Mouse (Mus musculus): ENCODE measurements around the gene Irs1. TPM values are rescaled to one million over a fixed set of nuclear protein-coding genes. Genes with fewer than 3 reads are reported as not detected.

Irs1 gene
- polyA plus RNA-seq, 1 experiment: 1.1 TPM

DNA sequence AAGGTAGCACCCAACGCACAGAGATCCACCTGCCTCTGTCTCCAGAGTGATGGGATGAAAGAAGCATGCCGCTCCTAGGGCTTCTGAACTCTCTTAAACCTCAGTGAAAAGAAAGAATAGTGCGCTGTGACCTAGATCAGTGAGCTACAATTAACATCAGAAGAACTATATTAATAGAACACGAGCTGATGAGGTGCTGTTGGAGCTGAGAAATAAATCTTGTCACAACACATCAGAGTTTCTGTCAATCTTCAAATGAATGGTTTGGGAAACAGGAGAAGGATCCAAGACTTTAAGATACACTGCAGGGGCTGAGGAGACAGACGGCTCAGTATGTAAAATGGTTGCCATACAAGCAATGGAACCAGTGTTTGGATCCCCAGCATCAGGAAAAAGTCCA lies 19.0 kb downstream of the Irs1 start:
- Histone ChIP-seq H3K36me3 (ENCODE audit: control insufficient read depth, insufficient read depth, low read length) (no peaks in the 10 kb centered on the region), H3K4me3 (ENCODE audit: low read depth, low read length) (no peak overlapping the region), H3K4me1 (ENCODE audit: control insufficient read depth, insufficient read depth, insufficient read length, low read length) (no peaks in the 10 kb centered on the region), H3K27ac (ENCODE audit: insufficient read depth, low read depth, low read length) (no peak overlapping the region), H3K27me3 (ENCODE audit: control insufficient read depth, insufficient read depth, low read length) (no peaks in the 10 kb centered on the region)
- 84% methylated on average over 5 of the region's 5 CpGs for WGBS
- TF ChIP-seq CTCF (IDR thresholded peaks at IDR 0.05; ENCODE audit: extremely low read depth, insufficient read length, insufficient replicate concordance, low read depth, low read length) (no peak), POLR2A (IDR thresholded peaks at IDR 0.05; ENCODE audit: low read depth, low read length) (no peak)

DNA sequence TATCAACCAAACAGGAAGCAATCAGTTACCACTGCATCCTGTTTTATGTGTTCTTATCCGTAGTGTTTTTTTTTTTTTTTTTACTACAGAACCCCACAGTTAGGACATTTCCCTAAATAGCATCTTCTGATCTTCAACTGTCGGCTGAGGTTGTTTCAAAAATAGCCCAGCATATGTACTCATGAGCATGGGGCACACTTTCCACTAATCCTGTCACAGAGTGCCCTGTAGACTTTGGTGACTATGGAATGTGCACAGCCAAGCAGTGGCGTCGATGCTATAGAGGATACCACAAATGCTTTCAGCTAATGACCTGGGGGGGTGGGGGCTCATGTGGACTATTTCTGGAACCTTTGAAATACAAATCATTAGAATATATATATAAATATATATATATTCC lies 23.7 kb downstream of the Irs1 start:
- Histone ChIP-seq H3K27me3 (ENCODE audit: control insufficient read depth, insufficient read depth, low read length) (no peaks in the 10 kb centered on the region), H3K4me3 (ENCODE audit: low read depth, low read length) (no peak overlapping the region), H3K36me3 (ENCODE audit: control insufficient read depth, insufficient read depth, low read length) (no peaks in the 10 kb centered on the region), H3K4me1 (ENCODE audit: control insufficient read depth, insufficient read depth, insufficient read length, low read length) (no peaks in the 10 kb centered on the region), H3K27ac (ENCODE audit: insufficient read depth, low read depth, low read length) (no peak overlapping the region)
- TF ChIP-seq POLR2A (IDR thresholded peaks at IDR 0.05; ENCODE audit: low read depth, low read length) (no peak), CTCF (IDR thresholded peaks at IDR 0.05; ENCODE audit: extremely low read depth, insufficient read length, insufficient replicate concordance, low read depth, low read length) (no peak)
- 67% methylated on average over 4 of the region's 4 CpGs for WGBS

DNA sequence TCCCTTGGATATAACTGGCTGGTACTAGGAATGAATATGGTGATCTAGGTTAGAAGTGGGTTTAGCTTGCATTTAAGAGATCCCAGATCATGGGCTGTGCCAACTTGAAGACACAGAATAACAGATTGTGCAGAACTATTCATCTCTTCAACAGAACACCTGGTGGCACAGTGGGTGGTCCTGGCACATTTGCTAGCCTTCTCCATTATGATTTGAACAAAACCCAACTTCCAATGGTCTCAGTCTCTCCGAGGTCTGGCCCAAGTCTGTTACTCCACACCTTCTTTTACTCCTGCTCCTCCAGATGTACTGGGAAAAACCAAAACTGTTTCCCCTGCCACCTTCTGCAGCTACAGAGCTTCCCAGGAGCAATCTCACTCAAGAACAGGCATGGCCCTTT lies 28.9 kb downstream of the Irs1 start:
- no peaks in the 10 kb centered on the region for H3K4me1 ChIP-seq (ENCODE audit: control insufficient read depth, insufficient read depth, insufficient read length, low read length)
- no peak overlapping the region for H3K27ac ChIP-seq (ENCODE audit: insufficient read depth, low read depth, low read length)
- H3K4me3 ChIP-seq (ENCODE audit: low read depth, low read length): no peak overlapping the region
- H3K27me3 ChIP-seq (ENCODE audit: control insufficient read depth, insufficient read depth, low read length): no peaks in the 10 kb centered on the region
- H3K36me3 ChIP-seq (ENCODE audit: control insufficient read depth, insufficient read depth, low read length): no peaks in the 10 kb centered on the region
- WGBS: 95% methylated on average over 1 of the region's 1 CpGs
- TF ChIP-seq CTCF (IDR thresholded peaks at IDR 0.05; ENCODE audit: extremely low read depth, insufficient read length, insufficient replicate concordance, low read depth, low read length): no peak
- no peak for TF ChIP-seq POLR2A (IDR thresholded peaks at IDR 0.05; ENCODE audit: low read depth, low read length)

DNA sequence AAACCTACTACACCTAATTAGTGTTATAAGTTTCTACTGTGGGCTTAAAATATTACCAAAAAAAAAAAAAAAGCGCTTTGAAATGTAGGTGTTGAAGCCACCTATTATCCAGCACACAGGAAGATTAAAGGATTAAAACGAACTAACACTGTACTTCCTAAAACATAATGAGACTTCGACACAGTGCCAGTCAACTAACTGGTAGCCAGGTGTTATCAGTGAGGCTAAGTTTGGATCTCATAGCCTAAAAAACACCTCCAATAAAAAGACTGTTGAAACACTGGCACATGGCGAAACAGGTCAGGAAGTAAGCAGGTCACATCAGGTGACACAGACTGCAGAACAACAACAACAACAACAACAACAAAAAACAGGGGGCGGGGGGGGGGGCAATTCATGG lies 29.6 kb downstream of the Irs1 start:
- WGBS: 77% methylated on average over 5 of the region's 5 CpGs
- TF ChIP-seq CTCF (IDR thresholded peaks at IDR 0.05; ENCODE audit: extremely low read depth, insufficient read length, insufficient replicate concordance, low read depth, low read length) (no peak), POLR2A (IDR thresholded peaks at IDR 0.05; ENCODE audit: low read depth, low read length) (no peak)

DNA sequence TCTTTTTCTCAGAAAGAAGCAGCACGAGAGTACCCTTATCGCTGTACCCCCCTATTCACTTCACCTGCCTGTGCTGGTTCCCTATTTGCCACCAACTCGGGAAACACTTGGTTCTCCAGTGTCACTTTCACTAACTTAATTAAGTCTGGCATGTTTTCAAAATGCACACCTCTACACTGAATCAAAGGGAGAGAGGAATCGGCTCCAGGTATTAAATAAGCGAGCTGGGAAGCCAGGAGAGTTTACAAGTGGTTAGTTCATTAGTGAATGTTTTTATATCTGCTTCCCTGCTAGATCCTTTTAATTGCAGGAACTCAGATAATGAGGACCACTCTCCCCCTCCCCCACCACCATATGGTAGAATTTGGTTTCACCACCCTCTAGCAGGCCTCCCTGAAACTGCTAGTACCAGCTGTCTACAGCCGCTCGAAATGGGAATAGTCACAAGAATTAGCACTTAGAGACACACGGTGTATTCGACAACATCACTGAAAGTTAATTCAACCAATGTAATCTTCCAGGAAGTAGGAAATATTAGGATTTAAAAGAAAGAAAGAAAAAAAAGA lies 30.1 kb downstream of the Irs1 start:
- no peaks in the 10 kb centered on the region for H3K27me3 ChIP-seq (ENCODE audit: control insufficient read depth, insufficient read depth, low read length)
- TF ChIP-seq CTCF (IDR thresholded peaks at IDR 0.05; ENCODE audit: extremely low read depth, insufficient read length, insufficient replicate concordance, low read depth, low read length): no peak
- TF ChIP-seq POLR2A (IDR thresholded peaks at IDR 0.05; ENCODE audit: low read depth, low read length): no peak
- 71% methylated on average over 9 of the region's 9 CpGs for WGBS
- H3K36me3 ChIP-seq (ENCODE audit: control insufficient read depth, insufficient read depth, low read length): no peaks in the 10 kb centered on the region
- no peak overlapping the region for H3K4me3 ChIP-seq (ENCODE audit: low read depth, low read length)
- no peaks in the 10 kb centered on the region for H3K4me1 ChIP-seq (ENCODE audit: control insufficient read depth, insufficient read depth, insufficient read length, low read length)
- no peak overlapping the region for H3K27ac ChIP-seq (ENCODE audit: insufficient read depth, low read depth, low read length)

More for the DNA sequence above, 29.6 kb downstream of the Irs1 start:
- Histone ChIP-seq H3K27me3 (ENCODE audit: control insufficient read depth, insufficient read depth, low read length) (no peaks in the 10 kb centered on the region), H3K27ac (ENCODE audit: insufficient read depth, low read depth, low read length) (no peak overlapping the region), H3K36me3 (ENCODE audit: control insufficient read depth, insufficient read depth, low read length) (no peaks in the 10 kb centered on the region), H3K4me3 (ENCODE audit: low read depth, low read length) (no peak overlapping the region), H3K4me1 (ENCODE audit: control insufficient read depth, insufficient read depth, insufficient read length, low read length) (no peaks in the 10 kb centered on the region)

DNA sequence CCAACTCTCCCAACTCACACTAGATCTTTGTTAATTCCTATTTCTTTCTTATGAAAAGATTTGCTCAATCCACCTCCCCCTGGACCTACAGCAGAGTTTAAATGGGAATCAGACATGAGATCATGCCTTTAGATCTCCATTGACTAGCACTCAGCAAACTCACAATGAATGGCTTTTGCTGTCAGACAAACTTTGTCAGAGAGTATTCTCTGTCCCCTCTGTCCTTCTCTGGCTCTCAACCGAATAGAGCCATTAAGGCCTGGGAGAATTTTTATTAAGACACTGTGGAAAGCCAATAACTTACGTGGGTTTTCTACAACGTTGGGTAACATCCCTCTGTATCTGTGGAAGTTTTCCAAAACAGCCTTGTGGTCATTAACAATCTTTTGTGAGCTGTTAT lies 31.2 kb downstream of the Irs1 start:
- H3K27me3 ChIP-seq (ENCODE audit: control insufficient read depth, insufficient read depth, low read length): no peaks in the 10 kb centered on the region
- no peak overlapping the region for H3K4me3 ChIP-seq (ENCODE audit: low read depth, low read length)
- H3K36me3 ChIP-seq (ENCODE audit: control insufficient read depth, insufficient read depth, low read length): no peaks in the 10 kb centered on the region
- TF ChIP-seq POLR2A (IDR thresholded peaks at IDR 0.05; ENCODE audit: low read depth, low read length) (no peak), CTCF (IDR thresholded peaks at IDR 0.05; ENCODE audit: extremely low read depth, insufficient read length, insufficient replicate concordance, low read depth, low read length) (no peak)
- no peaks in the 10 kb centered on the region for H3K4me1 ChIP-seq (ENCODE audit: control insufficient read depth, insufficient read depth, insufficient read length, low read length)
- no peak overlapping the region for H3K27ac ChIP-seq (ENCODE audit: insufficient read depth, low read depth, low read length)
- WGBS: 67% methylated on average over 3 of the region's 3 CpGs

DNA sequence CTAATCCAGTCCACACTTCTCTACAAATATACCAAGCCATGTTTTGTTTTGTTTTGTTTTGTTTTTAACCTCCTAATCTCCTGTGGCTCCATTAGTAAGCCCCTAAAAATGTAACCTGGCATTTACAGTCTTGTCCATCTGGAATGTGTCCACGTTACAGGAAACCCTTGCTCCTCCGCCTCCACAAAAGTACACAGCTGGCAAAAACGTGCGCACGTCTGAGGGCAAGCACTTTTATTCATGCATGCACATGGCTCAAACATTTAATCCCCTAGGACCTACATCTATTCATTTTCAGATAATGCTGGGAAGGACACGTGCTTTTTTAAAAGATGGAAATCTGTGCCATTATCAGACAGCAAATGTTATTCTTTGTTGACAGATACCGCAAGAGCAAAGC lies 32.9 kb downstream of the Irs1 start:
- 67% methylated on average over 7 of the region's 7 CpGs for WGBS
- H3K4me1 ChIP-seq (ENCODE audit: control insufficient read depth, insufficient read depth, insufficient read length, low read length): no peaks in the 10 kb centered on the region
- H3K27ac ChIP-seq (ENCODE audit: insufficient read depth, low read depth, low read length): no peak overlapping the region
- H3K4me3 ChIP-seq (ENCODE audit: low read depth, low read length): no peak overlapping the region
- H3K27me3 ChIP-seq (ENCODE audit: control insufficient read depth, insufficient read depth, low read length): no peaks in the 10 kb centered on the region
- no peak for TF ChIP-seq POLR2A (IDR thresholded peaks at IDR 0.05; ENCODE audit: low read depth, low read length)
- no peak for TF ChIP-seq CTCF (IDR thresholded peaks at IDR 0.05; ENCODE audit: extremely low read depth, insufficient read length, insufficient replicate concordance, low read depth, low read length)
- no peaks in the 10 kb centered on the region for H3K36me3 ChIP-seq (ENCODE audit: control insufficient read depth, insufficient read depth, low read length)
